Mouse (Mus musculus) embryonic facial prominence, embryonic 13.5 days (tissue): ENCODE data around the gene Man2a2. TPM values are rescaled to one million over a fixed set of nuclear protein-coding genes. Genes with fewer than 3 reads are reported as not detected.

Source experiments
- ATAC-seq: fragments of 200-750 bp; cut with Nextera tagmentation; 2 replicates; pipeline ENCODE4 v1.8.0; 2017; ENCODE audit warnings: low read depth; ENCODE audit not compliant: insufficient number of reproducible peaks, insufficient read depth, low FRiP score, low TSS enrichment
- H3K27ac ChIP-seq: fragments of 300-500 bp; sonication (generic); 2 replicates; pipeline ENCODE4 v1.5.1; 2015; ENCODE audit warnings: moderate library complexity, mild to moderate bottlenecking, inconsistent platforms
- H3K27me3 ChIP-seq: fragments of 300-500 bp; sonication (generic); 2 replicates; pipeline ENCODE4 v1.6.1; 2015; ENCODE audit warnings: mild to moderate bottlenecking, inconsistent platforms
- H3K36me3 ChIP-seq: fragments of 300-500 bp; sonication (generic); 2 replicates; pipeline ENCODE4 v1.6.1; 2015; ENCODE audit warnings: mild to moderate bottlenecking, inconsistent platforms
- H3K4me1 ChIP-seq: fragments of 300-500 bp; sonication (generic); 2 replicates; pipeline ENCODE4 v1.6.1; 2015; ENCODE audit warnings: inconsistent platforms
- H3K4me2 ChIP-seq: fragments of 300-500 bp; sonication (generic); 2 replicates; pipeline ENCODE4 v1.6.1; 2015; ENCODE audit warnings: moderate library complexity, mild to moderate bottlenecking, inconsistent platforms
- H3K4me3 ChIP-seq: fragments of 300-500 bp; sonication (generic); 2 replicates; pipeline ENCODE4 v1.5.1; 2015; ENCODE audit warnings: mild to moderate bottlenecking, inconsistent platforms
- H3K9ac ChIP-seq: fragments of 300-500 bp; sonication (generic); 2 replicates; pipeline ENCODE4 v1.6.1; 2015; ENCODE audit warnings: mild to moderate bottlenecking, inconsistent platforms
- H3K9me3 ChIP-seq: fragments of 300-500 bp; sonication (generic); 2 replicates; pipeline ENCODE4 v1.6.1; 2016; ENCODE audit warnings: inconsistent platforms
- WGBS: fragments of 180-500 bp; shearing (Covaris S2); methylation state at CpG from one replicate; pipeline ENCODE4 v1.1.7; 2015; ENCODE audit warnings: mixed read lengths; 5-methylcytosine and 5-hydroxymethylcytosine counted together
- polyA plus RNA-seq: library from polyadenylated mRNA; unstranded; fragments of >200 nt; fragmentation: Nextera tagmentation; extraction: Ambion mirVana; gene quantifications from 2 replicates; pipeline ENCODE4 v1.2.1, GENCODE M21; 2015

The Man2a2 gene
- polyA plus RNA-seq, 1 experiment from 2014 or later, result 25.3 TPM

DNA sequence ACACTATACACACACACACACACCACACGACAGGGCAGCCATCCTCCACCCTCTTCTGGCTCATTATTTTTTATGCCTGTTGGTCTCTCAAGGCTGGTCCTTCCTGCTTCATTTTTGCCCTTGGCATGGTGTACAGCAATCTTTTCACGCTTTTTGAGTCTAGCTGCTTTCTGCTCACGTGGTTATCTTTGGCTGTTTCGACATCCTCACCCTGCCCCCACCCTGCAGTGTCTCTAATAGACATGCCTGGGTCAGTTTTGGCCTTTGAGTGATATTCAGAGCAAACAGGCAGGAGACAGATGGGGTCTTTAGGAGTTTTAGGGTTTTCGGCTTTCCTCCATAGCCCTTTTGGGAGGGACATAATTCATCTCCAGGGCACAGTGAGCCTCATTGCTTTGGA lies 24.3 kb downstream of the Man2a2 start:
- Histone ChIP-seq H3K9ac (no peak overlapping the region), H3K4me2 (no peak overlapping the region), H3K27me3 (no peaks in the 10 kb centered on the region), H3K27ac (no peak overlapping the region), H3K36me3 (peaks cover 26% of the 10 kb centered on the region), H3K4me1 (peaks cover 17% of the 10 kb centered on the region), H3K4me3 (no peak overlapping the region), H3K9me3 (0 out of 2 replicates have a peak, but pooled peaks cover 8% of the 10 kb centered on the region)
- no peak for ATAC-seq
- WGBS, result 81% methylated on average over 5 of the region's 5 CpGs

- H3K9ac ChIP-seq, result no peak overlapping the region
- 92% methylated on average over 9 of the region's 9 CpGs for WGBS
- no peaks in the 10 kb centered on the region for H3K27me3 ChIP-seq
- H3K27ac ChIP-seq, result no peak overlapping the region
- no peak overlapping the region for H3K4me2 ChIP-seq
- H3K4me1 ChIP-seq, result peaks cover 19% of the 10 kb centered on the region
- no peak overlapping the region for H3K4me3 ChIP-seq
- H3K36me3 ChIP-seq, result peaks cover 21% of the 10 kb centered on the region
- ATAC-seq, result no peak
- H3K9me3 ChIP-seq, result 0 out of 2 replicates have a peak, but pooled peaks cover 8% of the 10 kb centered on the region
Observed at GRCm38 (mm10) chr7:80346173-80346572, 25.0 kb downstream of the Man2a2 start.

DNA sequence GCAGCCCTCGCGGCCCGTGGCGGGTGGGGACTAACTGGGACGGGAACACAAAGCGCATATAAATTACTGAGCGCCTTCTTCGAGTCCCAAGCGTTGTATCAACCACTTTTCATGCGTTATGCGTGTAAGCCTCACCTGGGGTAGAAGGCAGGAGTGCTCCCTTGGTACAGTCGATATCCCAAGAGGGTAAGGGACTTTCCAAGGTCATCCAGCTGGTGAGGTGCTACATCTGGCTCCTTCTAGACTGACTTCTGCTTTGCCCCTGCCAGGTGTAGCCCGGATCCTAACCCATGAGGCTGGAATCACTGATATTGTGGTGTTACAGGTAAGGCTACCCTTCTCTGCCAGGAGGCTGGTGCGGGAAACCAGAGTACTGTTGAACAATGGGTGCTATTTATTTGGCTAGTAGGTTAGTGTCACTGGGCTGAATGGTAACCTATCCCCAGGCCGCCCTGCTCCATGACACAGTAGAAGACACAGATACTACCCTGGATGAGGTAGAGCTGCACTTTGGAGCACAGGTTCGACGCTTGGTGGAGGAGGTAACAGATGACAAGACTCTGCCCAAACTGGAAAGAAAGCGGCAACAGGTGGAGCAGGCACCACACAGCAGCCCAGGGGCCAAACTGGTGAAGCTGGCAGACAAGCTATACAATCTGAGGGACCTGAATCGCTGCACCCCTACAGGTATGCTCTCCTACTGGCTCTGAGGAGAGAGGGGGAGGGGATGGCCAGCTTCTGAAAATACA lies 27.7 kb downstream of the Man2a2 start:
- H3K36me3 ChIP-seq, result peaks cover 7% of the 10 kb centered on the region

GRCm38 (mm10) chr7:80342858-80343257 lies 28.3 kb downstream of the Man2a2 start, which contains the start of gene Hddc3:
Gene Hddc3, plus strand, starts transcription at chr7:80343104.
- peak within 1 kb of the TSS; percentile 86 for H3K4me2 ChIP-seq
- peaks cover 35% of the 10 kb centered on the region for H3K4me1 ChIP-seq
- H3K9me3 ChIP-seq, result 0 out of 2 replicates have a peak, but pooled peaks cover 8% of the 10 kb centered on the region
- peak within 1 kb of the TSS; percentile 75 for H3K27ac ChIP-seq
- no peaks in the 10 kb centered on the region for H3K27me3 ChIP-seq
- peak within 1 kb of the TSS; percentile 85 for H3K9ac ChIP-seq
- peak within 1 kb of the TSS; percentile 58 for H3K4me3 ChIP-seq
- ATAC-seq, result 0 out of 2 replicates have a peak, but pooled peaks have one; percentile 6
- H3K36me3 ChIP-seq, result peaks cover 8% of the 10 kb centered on the region
- under 1% methylated on average over 25 of the region's 25 CpGs for WGBS

More for the DNA sequence above, 27.7 kb downstream of the Man2a2 start:
- peak overlapping the region; percentile 75 for H3K27ac ChIP-seq
- peak overlapping the region; percentile 85 for H3K9ac ChIP-seq
- 0 out of 2 replicates have a peak, but pooled peaks cover 8% of the 10 kb centered on the region for H3K9me3 ChIP-seq
- no peak for ATAC-seq
- H3K27me3 ChIP-seq, result no peaks in the 10 kb centered on the region
- peak overlapping the region; percentile 58 for H3K4me3 ChIP-seq
- peaks cover 35% of the 10 kb centered on the region for H3K4me1 ChIP-seq
- peak overlapping the region; percentile 86 for H3K4me2 ChIP-seq
- 25% methylated on average over 19 of the region's 19 CpGs for WGBS

DNA sequence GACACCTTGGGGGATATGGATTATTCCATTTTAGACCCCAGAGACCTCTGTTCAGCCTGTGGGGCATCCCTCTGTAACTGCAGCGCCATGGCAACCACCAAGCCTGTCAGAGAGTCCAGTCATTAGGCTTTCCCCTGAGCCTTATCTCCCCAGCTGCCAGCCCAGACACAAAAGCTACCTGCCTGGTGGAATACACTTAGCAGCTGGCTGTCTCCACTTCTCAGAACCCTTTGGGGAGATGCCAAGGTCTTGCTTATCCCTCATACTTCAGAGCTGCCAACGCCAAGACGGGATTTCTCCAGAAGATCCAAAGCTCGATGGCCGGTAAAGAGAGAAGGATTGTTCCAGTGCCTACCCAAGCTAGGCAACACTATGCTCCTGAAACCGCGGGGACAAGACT lies 29.4 kb downstream of the Man2a2 start:
- Histone ChIP-seq H3K4me1 (peaks cover 39% of the 10 kb centered on the region), H3K27ac (no peak overlapping the region), H3K4me2 (no peak overlapping the region), H3K9ac (no peak overlapping the region), H3K9me3 (0 out of 2 replicates have a peak, but pooled peaks cover 8% of the 10 kb centered on the region), H3K4me3 (no peak overlapping the region), H3K27me3 (no peaks in the 10 kb centered on the region), H3K36me3 (peaks cover 19% of the 10 kb centered on the region)
- ATAC-seq, result no peak
- WGBS, result 79% methylated on average over 7 of the region's 7 CpGs

- Histone ChIP-seq H3K9me3 (0 out of 2 replicates have a peak, but pooled peaks cover 6% of the 10 kb centered on the region), H3K36me3 (peaks cover 27% of the 10 kb centered on the region), H3K27me3 (no peaks in the 10 kb centered on the region), H3K9ac (peak within 1 kb of the TSS; percentile 78), H3K4me1 (peaks cover 39% of the 10 kb centered on the region), H3K4me3 (peak within 1 kb of the TSS; percentile 66), H3K27ac (peak within 1 kb of the TSS; percentile 88), H3K4me2 (peak within 1 kb of the TSS; percentile 91)
- WGBS, result under 1% methylated on average over 11 of the region's 11 CpGs
- ATAC-seq, result peak; percentile 56; the same call in 1 of the 2 replicates
Observed at GRCm38 (mm10) chr7:80340793-80341192, 30.4 kb downstream of the Man2a2 start, which contains the start of gene Unc45a. Gene Unc45a, minus strand, starts transcription at chr7:80341005.

GRCm38 (mm10) chr7:80339793-80340628 lies 31.2 kb downstream of the Man2a2 start:
- Histone ChIP-seq H3K27me3 (no peaks in the 10 kb centered on the region), H3K9me3 (no peaks in the 10 kb centered on the region), H3K4me1 (peaks cover 39% of the 10 kb centered on the region), H3K27ac (peak overlapping the region; percentile 88), H3K4me3 (peak overlapping the region; percentile 66), H3K9ac (peak overlapping the region; percentile 78), H3K4me2 (peak overlapping the region; percentile 91), H3K36me3 (peaks cover 29% of the 10 kb centered on the region)
- under 1% methylated on average over 45 of the region's 45 CpGs for WGBS
- ATAC-seq, result peak; percentile 97

- WGBS, result 6% methylated on average over 17 of the region's 17 CpGs
- no peaks in the 10 kb centered on the region for H3K27me3 ChIP-seq
- no peak overlapping the region; the same call in 1 of the 2 replicates for H3K27ac ChIP-seq
- no peak for ATAC-seq
- H3K9me3 ChIP-seq, result no peaks in the 10 kb centered on the region
- peak overlapping the region; percentile 78 for H3K9ac ChIP-seq
- H3K4me3 ChIP-seq, result peak overlapping the region; percentile 66
- H3K36me3 ChIP-seq, result peaks cover 36% of the 10 kb centered on the region
- H3K4me2 ChIP-seq, result peak overlapping the region; percentile 91
- peaks cover 39% of the 10 kb centered on the region for H3K4me1 ChIP-seq
Observed at GRCm38 (mm10) chr7:80339371-80339770, 31.8 kb downstream of the Man2a2 start.

DNA sequence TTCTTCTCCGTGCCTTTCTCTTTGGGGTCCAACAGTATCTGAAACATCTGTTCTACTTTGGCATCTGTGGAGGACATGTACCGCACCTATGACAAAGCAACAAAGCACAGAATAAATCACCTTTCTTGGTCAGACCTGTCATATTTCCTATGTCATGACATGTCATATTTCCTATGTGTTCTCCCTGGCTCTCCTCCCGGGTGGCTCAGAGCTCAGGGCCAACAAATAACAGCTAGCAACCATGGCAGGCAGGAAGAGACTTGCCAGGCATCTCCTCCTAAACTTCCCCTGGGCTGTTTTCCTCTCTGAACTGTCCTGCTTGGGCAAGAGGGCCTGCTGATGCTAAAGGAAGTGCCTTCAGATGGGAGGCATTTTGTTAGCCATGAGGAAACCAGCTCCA lies 34.2 kb downstream of the Man2a2 start:
- Histone ChIP-seq H3K9ac (no peak overlapping the region), H3K9me3 (peaks cover 4% of the 10 kb centered on the region; the same call in 1 of the 2 replicates), H3K36me3 (peaks cover 60% of the 10 kb centered on the region), H3K27me3 (no peaks in the 10 kb centered on the region), H3K4me2 (no peak overlapping the region), H3K4me1 (peaks cover 26% of the 10 kb centered on the region), H3K4me3 (no peak overlapping the region), H3K27ac (no peak overlapping the region)
- 78% methylated on average over 3 of the region's 3 CpGs for WGBS
- ATAC-seq, result no peak

GRCm38 (mm10) chr7:80334848-80335247 lies 36.3 kb downstream of the Man2a2 start:
- WGBS, result 88% methylated on average over 4 of the region's 4 CpGs
- Histone ChIP-seq H3K27ac (no peak overlapping the region), H3K36me3 (peaks cover 81% of the 10 kb centered on the region), H3K4me1 (peaks cover 18% of the 10 kb centered on the region), H3K9ac (0 out of 2 replicates have a peak overlapping the region, but pooled peaks have one; percentile 6), H3K9me3 (peaks cover 4% of the 10 kb centered on the region; the same call in 1 of the 2 replicates), H3K27me3 (no peaks in the 10 kb centered on the region), H3K4me3 (no peak overlapping the region), H3K4me2 (no peak overlapping the region)
- no peak for ATAC-seq

- H3K27me3 ChIP-seq, result no peaks in the 10 kb centered on the region
- no peaks in the 10 kb centered on the region for H3K4me1 ChIP-seq
- WGBS, result 98% methylated on average over 19 of the region's 19 CpGs
- H3K4me3 ChIP-seq, result no peak overlapping the region
- H3K4me2 ChIP-seq, result no peak overlapping the region
- H3K9ac ChIP-seq, result no peak overlapping the region
- H3K36me3 ChIP-seq, result peaks cover 100% of the 10 kb centered on the region
- H3K27ac ChIP-seq, result no peak overlapping the region
- peaks cover 4% of the 10 kb centered on the region; the same call in 1 of the 2 replicates for H3K9me3 ChIP-seq
- ATAC-seq, result no peak
Observed at GRCm38 (mm10) chr7:80331433-80331832, 39.7 kb downstream of the Man2a2 start.
